Mouse (Mus musculus) left cerebral cortex, adult 9 months (tissue): Measurements from ENCODE around the gene Zfp64.

Source experiments
- DNase-seq, 2 experiments: peaks; one replicate each; pipeline ENCODE4 v3.0.0; 2022; ENCODE audit warnings: low spot score in 2 of 2

The Zfp64 gene

DNA sequence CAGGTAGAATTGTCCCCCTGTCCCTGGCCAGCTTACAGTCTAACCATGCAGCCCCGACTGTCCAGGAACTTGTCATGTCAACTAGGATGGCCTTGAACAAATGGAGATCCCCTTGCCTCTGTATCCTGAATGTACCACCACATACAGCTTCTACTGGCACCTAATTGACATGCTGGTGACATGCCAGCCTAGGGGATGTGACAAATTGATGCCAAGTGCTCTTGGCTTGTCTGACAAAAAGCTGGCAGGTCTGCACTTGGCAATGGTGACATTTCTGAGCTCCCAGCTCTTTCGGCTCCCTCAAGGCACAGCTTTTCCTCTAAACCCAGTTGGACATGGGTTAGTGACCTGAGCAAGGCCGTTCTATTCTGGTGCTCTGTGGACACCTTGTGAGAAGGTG, 106.8 kb downstream of the Zfp64 start:
- no peak for DNase-seq

- no peak for DNase-seq
Observed at GRCm38 (mm10) chr2:168846180-168846720, 109.1 kb downstream of the Zfp64 start.
